Comparison of ENCODE assay signal across 12 mouse cellular contexts in the genomic region with DNA sequence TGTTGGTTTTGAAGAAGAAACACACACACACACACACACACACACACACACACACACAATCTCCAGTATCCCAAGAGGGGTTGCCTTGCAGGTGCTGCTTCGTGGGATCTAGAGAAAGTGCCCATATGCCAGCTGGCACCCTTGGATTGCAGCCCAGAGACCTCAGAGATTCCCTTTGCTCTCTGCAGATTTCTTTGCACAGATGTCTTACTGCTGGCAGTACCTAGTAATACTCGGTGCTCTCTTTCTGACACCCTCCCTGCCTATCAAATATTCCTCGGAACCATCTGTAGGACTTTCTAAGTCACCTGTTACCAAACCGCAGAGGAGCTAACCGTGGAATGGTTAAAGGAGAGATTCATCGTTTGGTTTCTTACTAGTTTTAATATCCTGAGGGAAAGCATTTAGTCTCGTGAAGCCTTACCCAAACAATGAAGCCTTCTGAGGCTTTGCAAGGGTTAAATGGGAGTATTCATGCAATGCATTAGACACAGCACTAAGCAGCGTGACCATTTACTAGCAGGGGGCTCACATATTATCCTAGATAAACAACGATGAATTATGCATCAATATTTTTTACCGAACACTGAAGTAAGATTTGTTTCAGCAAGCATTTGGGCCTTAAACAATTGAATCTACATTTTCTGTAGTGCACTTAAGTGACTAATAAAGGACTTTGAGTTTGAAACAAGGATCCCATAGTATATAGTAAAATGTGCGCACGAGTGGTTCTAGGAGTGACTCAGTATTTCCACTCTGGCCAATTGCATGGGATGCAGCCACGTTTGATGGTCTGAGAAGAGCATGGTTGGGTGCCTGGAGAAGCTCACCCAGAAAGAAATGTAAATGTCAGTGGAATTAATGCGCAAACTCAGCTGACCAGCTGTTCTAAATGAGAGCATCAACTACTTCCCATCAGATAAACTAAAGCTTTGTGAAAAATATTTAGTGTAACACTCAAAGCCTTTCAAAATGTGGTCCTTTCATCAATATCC. TPM values are rescaled to one million over a fixed set of nuclear protein-coding genes. Genes with fewer than 3 reads are reported as not detected.
A peak's percentile ranks its signal among the peaks of the same experiment; 100 is the strongest.
DNase-seq lines count a peak whose midpoint lies in the region; ATAC-seq lines count a peak whose summit lies in the region.
"Had no signal": no experiment of that assay in that cellular context is flagged by ENCODE, and none has a peak within 500 bp of the region (broad histone marks: within the 10 kb centered on the region; RNA-seq: fewer than 3 reads in every experiment).

No protein-coding gene starts in this region.

- H3K9me3 ChIP-seq in midbrain, embryonic 11.5 days (ENCODE audit: control insufficient read depth, low read length), result no peaks in the 10 kb centered on the region
- H3K9me3 ChIP-seq in midbrain, embryonic 10.5 days (replicated peaks), result no peaks in the 10 kb centered on the region
- no peaks in the 10 kb centered on the region for H3K9me3 ChIP-seq in hindbrain, embryonic 13.5 days
- no peaks in the 10 kb centered on the region for H3K9me3 ChIP-seq in midbrain, embryonic 16.5 days (replicated peaks; ENCODE audit: control insufficient read depth, low read length, poor library complexity, severe bottlenecking)

- no peak overlapping the region for H3K27ac ChIP-seq in midbrain, embryonic 11.5 days (ENCODE audit: low read depth, low read length)
- H3K27ac ChIP-seq in midbrain, embryonic 10.5 days (replicated peaks), result no peak overlapping the region
- no peak overlapping the region for H3K27ac ChIP-seq in hindbrain, embryonic 13.5 days
- no peak overlapping the region for H3K27ac ChIP-seq in midbrain, embryonic 16.5 days (ENCODE audit: low read length)

- no peak for ATAC-seq in cerebellum, adult (ENCODE audit: insufficient number of reproducible peaks, low FRiP score, low TSS enrichment)
- ATAC-seq in midbrain, embryonic 11.5 days (ENCODE audit: low FRiP score), result no peak
- peak; percentile 84 for ATAC-seq in hindbrain, embryonic 13.5 days (ENCODE audit: low FRiP score)
- peak; percentile 36; the same call in 1 of the 2 replicates for ATAC-seq in midbrain, embryonic 16.5 days
- ATAC-seq: activated CD4-positive, CD25-positive, alpha-beta regulatory T cell, adult 4 months had no signal

- 70% methylated on average over 14 of the region's 14 CpGs for WGBS in midbrain, embryonic 11.5 days
- WGBS in midbrain, embryonic 10.5 days, result 80% methylated on average over 14 of the region's 14 CpGs
- WGBS in hindbrain, embryonic 13.5 days, result 49% methylated on average over 14 of the region's 14 CpGs
- 44% methylated on average over 14 of the region's 14 CpGs for WGBS in midbrain, embryonic 16.5 days

- no peak overlapping the region for H3K4me2 ChIP-seq in midbrain, embryonic 11.5 days
- no peak overlapping the region for H3K4me2 ChIP-seq in hindbrain, embryonic 13.5 days
- H3K4me2 ChIP-seq in midbrain, embryonic 16.5 days (ENCODE audit: low read length), result no peak overlapping the region

- no peaks in the 10 kb centered on the region for H3K27me3 ChIP-seq in midbrain, embryonic 11.5 days (ENCODE audit: control insufficient read depth, insufficient read depth, low read length)
- H3K27me3 ChIP-seq in midbrain, embryonic 10.5 days (ENCODE audit: low read depth, poor library complexity, severe bottlenecking), result no peaks in the 10 kb centered on the region
- H3K27me3 ChIP-seq in hindbrain, embryonic 13.5 days, result no peaks in the 10 kb centered on the region
- H3K27me3 ChIP-seq in midbrain, embryonic 16.5 days (ENCODE audit: control insufficient read depth, insufficient read depth, low read depth, low read length), result no peaks in the 10 kb centered on the region
- H3K27me3 ChIP-seq: CH12.LX had no signal

- H3K36me3 ChIP-seq in midbrain, embryonic 11.5 days (ENCODE audit: control insufficient read depth, insufficient read depth, low read length), result no peaks in the 10 kb centered on the region
- no peaks in the 10 kb centered on the region for H3K36me3 ChIP-seq in midbrain, embryonic 10.5 days
- H3K36me3 ChIP-seq in hindbrain, embryonic 13.5 days, result no peaks in the 10 kb centered on the region
- no peaks in the 10 kb centered on the region for H3K36me3 ChIP-seq in midbrain, embryonic 16.5 days (ENCODE audit: control insufficient read depth, insufficient read depth, low read length)

- H3K9ac ChIP-seq in midbrain, embryonic 11.5 days (ENCODE audit: low read length), result no peak overlapping the region
- H3K9ac ChIP-seq in hindbrain, embryonic 13.5 days, result no peak overlapping the region
- no peak overlapping the region for H3K9ac ChIP-seq in midbrain, embryonic 16.5 days (ENCODE audit: low read depth, low read length)

- 0 out of 2 replicates have a peak, but pooled peaks cover 2% of the 10 kb centered on the region for H3K4me1 ChIP-seq in midbrain, embryonic 11.5 days (ENCODE audit: control insufficient read depth, insufficient read depth, low read length)
- peaks cover 2% of the 10 kb centered on the region; the same call in 1 of the 2 replicates for H3K4me1 ChIP-seq in midbrain, embryonic 10.5 days
- peaks cover 27% of the 10 kb centered on the region for H3K4me1 ChIP-seq in hindbrain, embryonic 13.5 days (replicated peaks)
- no peaks in the 10 kb centered on the region for H3K4me1 ChIP-seq in midbrain, embryonic 16.5 days (ENCODE audit: control insufficient read depth, insufficient read depth, low read length)

- no peak overlapping the region for H3K4me3 ChIP-seq in midbrain, embryonic 11.5 days (ENCODE audit: low read depth, low read length)
- no peak overlapping the region for H3K4me3 ChIP-seq in midbrain, embryonic 10.5 days
- no peak overlapping the region for H3K4me3 ChIP-seq in hindbrain, embryonic 13.5 days
- H3K4me3 ChIP-seq in midbrain, embryonic 16.5 days (ENCODE audit: low read depth, low read length), result no peak overlapping the region

- peak; percentile 60 to 64 for DNase-seq in cerebellum, postnatal 14 days
- DNase-seq in midbrain, embryonic 11.5 days (ENCODE audit: low spot score, missing footprints), result peak; percentile 73
- DNase-seq in midbrain, embryonic 10.5 days (ENCODE audit: low spot score), result no peak
- no peak for DNase-seq in layer of hippocampus, adult 8-10 months (ENCODE audit: low spot score in 2 of 2)
- no peak for DNase-seq in embryo, embryonic 9.5 days (ENCODE audit: extremely low spot score)
- DNase-seq: adrenal gland, postnatal 36 days; right cerebral cortex, postnatal 25 days had no signal

RNA-seq across cellular contexts. Expression of a gene that starts 44.2 kb away (rescaled TPM):
- polyA plus RNA-seq in midbrain, embryonic 11.5 days (2014; fragmentation: Nextera tagmentation; extraction: Ambion mirVana), result 98.4 and 106 TPM in 2 replicates
- polyA plus RNA-seq in midbrain, embryonic 10.5 days (2016; fragmentation: Nextera tagmentation; extraction: Ambion mirVana), result 79.4 and 88.9 TPM in 2 replicates
- polyA plus RNA-seq in hindbrain, embryonic 13.5 days (2015; fragmentation: Nextera tagmentation; extraction: Ambion mirVana), result 130 and 144 TPM in 2 replicates
- polyA plus RNA-seq in midbrain, embryonic 16.5 days (2015; fragmentation: Nextera tagmentation; extraction: Ambion mirVana), result 141 and 143 TPM in 2 replicates
- 10 to 100 TPM; 36.6 to 47.8 (median 39.7) TPM for total RNA-seq in layer of hippocampus, adult 8-10 months (2022)

RNA-seq across cellular contexts. Expression of a gene that starts 56.7 kb away (rescaled TPM):
- 7.3 and 7.4 TPM in 2 replicates for polyA plus RNA-seq in midbrain, embryonic 11.5 days (2014; fragmentation: Nextera tagmentation; extraction: Ambion mirVana)
- 5.0 and 6.5 TPM in 2 replicates for polyA plus RNA-seq in midbrain, embryonic 10.5 days (2016; fragmentation: Nextera tagmentation; extraction: Ambion mirVana)
- 5.1 and 6.7 TPM in 2 replicates for polyA plus RNA-seq in hindbrain, embryonic 13.5 days (2015; fragmentation: Nextera tagmentation; extraction: Ambion mirVana)
- 7.3 and 9.9 TPM in 2 replicates for polyA plus RNA-seq in midbrain, embryonic 16.5 days (2015; fragmentation: Nextera tagmentation; extraction: Ambion mirVana)
- total RNA-seq in layer of hippocampus, adult 8-10 months (2022), result 1 to 10 TPM; 6.8 to 8.5 (median 7.7) TPM

Comparison
In these comparisons a context has a peak if more than half of its experiments do, and no peak if none do; other contexts are left out.
1. DNase-seq: peak in cerebellum, postnatal 14 days (2 of 2) and midbrain, embryonic 11.5 days (single experiment); none in midbrain, embryonic 10.5 days (single experiment), layer of hippocampus, adult 8-10 months (0 of 2) and embryo, embryonic 9.5 days (single experiment).
2. ATAC-seq: peak in hindbrain, embryonic 13.5 days (single experiment) and midbrain, embryonic 16.5 days (single experiment); none in cerebellum, adult (single experiment) and midbrain, embryonic 11.5 days (single experiment).